Mouse (Mus musculus) ES-Bruce4 (cell line): ENCODE data around the gene Ephb1. TPM values are rescaled to one million over a fixed set of nuclear protein-coding genes. Genes with fewer than 3 reads are reported as not detected.

Source experiments
- H3K27ac ChIP-seq: 2 replicates; pipeline ENCODE4 v1.5.1; 2012; ENCODE audit warnings: low read length, inconsistent platforms; ENCODE audit not compliant: insufficient read depth
- H3K27me3 ChIP-seq: 2 replicates; pipeline ENCODE4 v1.6.1; 2012; ENCODE audit warnings: mild to moderate bottlenecking, low read length, inconsistent platforms; ENCODE audit not compliant: control insufficient read depth, poor library complexity, insufficient read depth, severe bottlenecking
- H3K36me3 ChIP-seq: 2 replicates; pipeline ENCODE4 v1.6.1; 2012; ENCODE audit warnings: inconsistent platforms, mild to moderate bottlenecking, low read length, moderate library complexity; ENCODE audit not compliant: control insufficient read depth, poor library complexity, insufficient read depth, severe bottlenecking
- H3K4me1 ChIP-seq: one replicate; pipeline ENCODE4 v1.8.1; 2011; ENCODE audit warnings: low read length; ENCODE audit not compliant: control insufficient read depth, insufficient read depth
- H3K4me3 ChIP-seq: 2 replicates; pipeline ENCODE4 v1.5.1; 2011; ENCODE audit warnings: low read depth, mild to moderate bottlenecking, low read length
- H3K9ac ChIP-seq: 2 replicates; pipeline ENCODE4 v1.6.1; 2012; ENCODE audit warnings: low read depth, mild to moderate bottlenecking, inconsistent platforms; ENCODE audit not compliant: poor library complexity, severe bottlenecking
- H3K9me3 ChIP-seq: replicated peaks from 2 replicates; pipeline ENCODE4 v1.6.1; 2012; ENCODE audit warnings: mild to moderate bottlenecking, low read length, inconsistent platforms; ENCODE audit not compliant: control insufficient read depth, poor library complexity, insufficient read depth, severe bottlenecking
- CTCF ChIP-seq: IDR thresholded peaks from one replicate; pipeline ENCODE4 v1.8.1; 2011; ENCODE audit warnings: low read depth, low read length
- EP300 ChIP-seq: IDR thresholded peaks from 2 replicates; pipeline ENCODE4 v1.6.1; 2011; ENCODE audit warnings: low read depth, low read length; ENCODE audit not compliant: insufficient read depth
- POLR2A ChIP-seq: IDR thresholded peaks from one replicate; pipeline ENCODE4 v1.8.1; 2011; ENCODE audit warnings: low read length; ENCODE audit not compliant: insufficient read depth
- polyA plus RNA-seq: library from polyadenylated mRNA; stranded (reverse); fragments of >200 nt; gene quantifications from 2 replicates; pipeline ENCODE4 v1.2.4, GENCODE M21; 2011; ENCODE audit warnings: low read depth; ENCODE audit not compliant: missing spikeins, insufficient read depth, insufficient read length

The Ephb1 gene
- polyA plus RNA-seq, 1 experiment: 0.52 TPM

- Histone ChIP-seq H3K4me1 (no peaks in the 10 kb centered on the region), H3K36me3 (no peaks in the 10 kb centered on the region), H3K27me3 (no peaks in the 10 kb centered on the region), H3K4me3 (no peak overlapping the region), H3K27ac (no peak overlapping the region), H3K9me3 (no peaks in the 10 kb centered on the region), H3K9ac (no peak overlapping the region)
- TF ChIP-seq POLR2A (no peak), EP300 (no peak), CTCF (no peak)
Measured at GRCm38 (mm10) chr9:101956228-101956627, 398.3 kb downstream of the Ephb1 start.

- Histone ChIP-seq H3K4me3 (no peak overlapping the region), H3K27me3 (no peaks in the 10 kb centered on the region), H3K36me3 (no peaks in the 10 kb centered on the region), H3K9ac (no peak overlapping the region), H3K9me3 (no peaks in the 10 kb centered on the region), H3K4me1 (no peaks in the 10 kb centered on the region), H3K27ac (no peak overlapping the region)
- TF ChIP-seq EP300: no peak
- TF ChIP-seq POLR2A: no peak
- no peak for TF ChIP-seq CTCF
Measured at GRCm38 (mm10) chr9:101954529-101954928, 400.0 kb downstream of the Ephb1 start.

- Histone ChIP-seq H3K27me3 (no peaks in the 10 kb centered on the region), H3K36me3 (no peaks in the 10 kb centered on the region), H3K4me1 (no peaks in the 10 kb centered on the region), H3K9ac (no peak overlapping the region), H3K9me3 (no peaks in the 10 kb centered on the region), H3K4me3 (no peak overlapping the region), H3K27ac (no peak overlapping the region)
- TF ChIP-seq EP300: no peak
- no peak for TF ChIP-seq CTCF
- TF ChIP-seq POLR2A: no peak
Measured at GRCm38 (mm10) chr9:101950101-101950500, 404.4 kb downstream of the Ephb1 start.

GRCm38 (mm10) chr9:101945814-101946213 lies 408.7 kb downstream of the Ephb1 start:
- Histone ChIP-seq H3K36me3 (no peaks in the 10 kb centered on the region), H3K9me3 (no peaks in the 10 kb centered on the region), H3K9ac (no peak overlapping the region), H3K4me3 (no peak overlapping the region), H3K27me3 (no peaks in the 10 kb centered on the region), H3K27ac (no peak overlapping the region), H3K4me1 (no peaks in the 10 kb centered on the region)
- TF ChIP-seq POLR2A (no peak), CTCF (no peak), EP300 (no peak)

GRCm38 (mm10) chr9:101945326-101945725 lies 409.2 kb downstream of the Ephb1 start:
- no peaks in the 10 kb centered on the region for H3K9me3 ChIP-seq
- TF ChIP-seq CTCF: no peak
- no peak for TF ChIP-seq EP300
- TF ChIP-seq POLR2A: no peak
- no peaks in the 10 kb centered on the region for H3K4me1 ChIP-seq
- no peaks in the 10 kb centered on the region for H3K27me3 ChIP-seq
- H3K27ac ChIP-seq: no peak overlapping the region
- no peak overlapping the region for H3K9ac ChIP-seq
- H3K36me3 ChIP-seq: no peaks in the 10 kb centered on the region
- no peak overlapping the region for H3K4me3 ChIP-seq

GRCm38 (mm10) chr9:101942058-101942669 lies 412.3 kb downstream of the Ephb1 start:
- no peaks in the 10 kb centered on the region for H3K9me3 ChIP-seq
- H3K4me1 ChIP-seq: no peaks in the 10 kb centered on the region
- H3K9ac ChIP-seq: no peak overlapping the region
- TF ChIP-seq EP300 (no peak), CTCF (no peak), POLR2A (no peak)
- H3K27ac ChIP-seq: no peak overlapping the region
- no peak overlapping the region for H3K4me3 ChIP-seq
- H3K36me3 ChIP-seq: no peaks in the 10 kb centered on the region
- H3K27me3 ChIP-seq: no peaks in the 10 kb centered on the region
